Mouse (Mus musculus): ENCODE results near the gene Ing3. TPM values are rescaled to one million over a fixed set of nuclear protein-coding genes. Genes with fewer than 3 reads are reported as not detected.

The Ing3 gene
- total RNA-seq (2018; cell fraction: chromatin; rRNA removed) = 10 to 100 TPM in 25 of 26 experiments, 1 to 10 TPM in 1; 7.5 to 45.1 (median 19.0) TPM
- 10 to 100 TPM in 16 of 26 experiments, 1 to 10 TPM in 10; 4.4 to 24.4 (median 10.5) TPM for total RNA-seq (2018; cell fraction: cytosol; rRNA removed)
- total RNA-seq (2018; cell fraction: nucleus; rRNA removed) = 10 to 100 TPM in 15 of 26 experiments, 1 to 10 TPM in 11; 6.2 to 26.9 (median 10.9) TPM
- 6.7 to 16.5 TPM (median 13.4 TPM) in 3 replicates for polyA plus RNA-seq (2018)

- Histone ChIP-seq H3K4me3 (ENCODE audit: inconsistent target) (peak within 1 kb of the TSS; percentile 63), H3K36me3 (ENCODE audit: inconsistent target) (peaks cover 12% of the 10 kb centered on the region), H3K79me2 (ENCODE audit: inconsistent target) (peaks cover 18% of the 10 kb centered on the region), H3K27ac (peak within 1 kb of the TSS; percentile 58)
- 3% methylated on average over 27 of the region's 35 CpGs for WGBS (ENCODE audit: missing documents)
Measured at GRCm38 (mm10) chr6:21949226-21949731, at the start of gene Ing3. Gene Ing3, plus strand, starts transcription at chr6:21949571.

GRCm38 (mm10) chr6:21909720-21910119 is 39.7 kb upstream of the Ing3 start:
- Histone ChIP-seq H3K27ac (no peak overlapping the region), H3K36me3 (ENCODE audit: inconsistent target) (no peaks in the 10 kb centered on the region), H3K79me2 (ENCODE audit: inconsistent target) (no peaks in the 10 kb centered on the region), H3K4me3 (ENCODE audit: inconsistent target) (no peak overlapping the region)

- no peak overlapping the region for H3K4me3 ChIP-seq (ENCODE audit: inconsistent target)
- 90% methylated on average over 6 of the region's 6 CpGs for WGBS (ENCODE audit: missing documents)
- H3K36me3 ChIP-seq (ENCODE audit: inconsistent target) = no peaks in the 10 kb centered on the region
- no peaks in the 10 kb centered on the region for H3K79me2 ChIP-seq (ENCODE audit: inconsistent target)
- no peak overlapping the region for H3K27ac ChIP-seq
Measured at GRCm38 (mm10) chr6:21910804-21911203, 38.6 kb upstream of the Ing3 start.

- WGBS (ENCODE audit: missing documents) = 88% methylated on average over 2 of the region's 2 CpGs
- H3K36me3 ChIP-seq (ENCODE audit: inconsistent target) = no peaks in the 10 kb centered on the region
Measured at GRCm38 (mm10) chr6:21916591-21916990, 32.8 kb upstream of the Ing3 start.

GRCm38 (mm10) chr6:21924150-21924549 is 25.2 kb upstream of the Ing3 start:
- 0% methylated on average over 1 of the region's 1 CpGs for WGBS (ENCODE audit: missing documents)
- H3K27ac ChIP-seq = no peak overlapping the region
- H3K36me3 ChIP-seq (ENCODE audit: inconsistent target) = no peaks in the 10 kb centered on the region
- H3K79me2 ChIP-seq (ENCODE audit: inconsistent target) = no peaks in the 10 kb centered on the region
- no peak overlapping the region for H3K4me3 ChIP-seq (ENCODE audit: inconsistent target)

More at GRCm38 (mm10) chr6:21916591-21916990, 32.8 kb upstream of the Ing3 start:
- no peak overlapping the region for H3K27ac ChIP-seq
- H3K79me2 ChIP-seq (ENCODE audit: inconsistent target) = no peaks in the 10 kb centered on the region
- H3K4me3 ChIP-seq (ENCODE audit: inconsistent target) = no peak overlapping the region

- Histone ChIP-seq H3K79me2 (ENCODE audit: inconsistent target) (no peaks in the 10 kb centered on the region), H3K27ac (no peak overlapping the region), H3K4me3 (ENCODE audit: inconsistent target) (no peak overlapping the region), H3K36me3 (ENCODE audit: inconsistent target) (no peaks in the 10 kb centered on the region)
- 82% methylated on average over 4 of the region's 4 CpGs for WGBS (ENCODE audit: missing documents)
Measured at GRCm38 (mm10) chr6:21937981-21938635, 11.3 kb upstream of the Ing3 start.

GRCm38 (mm10) chr6:21949771-21950448 is 539 bp downstream of the Ing3 start:
- Histone ChIP-seq H3K36me3 (ENCODE audit: inconsistent target) (peaks cover 12% of the 10 kb centered on the region), H3K4me3 (ENCODE audit: inconsistent target) (peak overlapping the region; percentile 63), H3K79me2 (ENCODE audit: inconsistent target) (peaks cover 18% of the 10 kb centered on the region), H3K27ac (peak overlapping the region; percentile 58)
- under 1% methylated on average over 56 of the region's 68 CpGs for WGBS (ENCODE audit: missing documents)

- 96% methylated on average over 2 of the region's 2 CpGs for WGBS (ENCODE audit: missing documents)
- Histone ChIP-seq H3K4me3 (ENCODE audit: inconsistent target) (peak overlapping the region; percentile 63), H3K36me3 (ENCODE audit: inconsistent target) (peaks cover 12% of the 10 kb centered on the region), H3K79me2 (ENCODE audit: inconsistent target) (peaks cover 18% of the 10 kb centered on the region), H3K27ac (peak overlapping the region; percentile 58)
Measured at GRCm38 (mm10) chr6:21950676-21951075, 1.3 kb downstream of the Ing3 start.

GRCm38 (mm10) chr6:21955468-21955867 is 6.1 kb downstream of the Ing3 start:
- 32% methylated on average over 4 of the region's 4 CpGs for WGBS (ENCODE audit: missing documents)
- Histone ChIP-seq H3K4me3 (ENCODE audit: inconsistent target) (no peak overlapping the region), H3K36me3 (ENCODE audit: inconsistent target) (peaks cover 12% of the 10 kb centered on the region), H3K27ac (0 out of 2 replicates have a peak overlapping the region, but pooled peaks have one; percentile 5), H3K79me2 (ENCODE audit: inconsistent target) (peaks cover 27% of the 10 kb centered on the region)

GRCm38 (mm10) chr6:21958922-21959321 is 9.6 kb downstream of the Ing3 start:
- peaks cover under 1% of the 10 kb centered on the region; the same call in 1 of the 2 replicates for H3K36me3 ChIP-seq (ENCODE audit: inconsistent target)
- peak overlapping the region; percentile 34; the same call in 1 of the 2 replicates for H3K27ac ChIP-seq
- 20% methylated on average over 4 of the region's 4 CpGs for WGBS (ENCODE audit: missing documents)
- no peak overlapping the region for H3K4me3 ChIP-seq (ENCODE audit: inconsistent target)
- peaks cover 35% of the 10 kb centered on the region; the same call in 1 of the 2 replicates for H3K79me2 ChIP-seq (ENCODE audit: inconsistent target)

- Histone ChIP-seq H3K27ac (no peak overlapping the region), H3K79me2 (ENCODE audit: inconsistent target) (peaks cover 37% of the 10 kb centered on the region; the same call in 1 of the 2 replicates), H3K36me3 (ENCODE audit: inconsistent target) (no peaks in the 10 kb centered on the region), H3K4me3 (ENCODE audit: inconsistent target) (no peak overlapping the region)
- WGBS (ENCODE audit: missing documents) = 96% methylated on average over 5 of the region's 5 CpGs
Measured at GRCm38 (mm10) chr6:21959909-21960308, 10.5 kb downstream of the Ing3 start.

- Histone ChIP-seq H3K36me3 (ENCODE audit: inconsistent target) (peaks cover 14% of the 10 kb centered on the region), H3K27ac (no peak overlapping the region), H3K79me2 (ENCODE audit: inconsistent target) (no peaks in the 10 kb centered on the region), H3K4me3 (ENCODE audit: inconsistent target) (no peak overlapping the region)
- 93% methylated on average over 2 of the region's 2 CpGs for WGBS (ENCODE audit: missing documents)
Measured at GRCm38 (mm10) chr6:21977532-21977931, 28.2 kb downstream of the Ing3 start.

- Histone ChIP-seq H3K4me3 (ENCODE audit: inconsistent target) (no peak overlapping the region), H3K79me2 (ENCODE audit: inconsistent target) (no peaks in the 10 kb centered on the region), H3K36me3 (ENCODE audit: inconsistent target) (no peaks in the 10 kb centered on the region), H3K27ac (no peak overlapping the region)
- WGBS (ENCODE audit: missing documents) = 71% methylated on average over 1 of the region's 1 CpGs
Measured at GRCm38 (mm10) chr6:21981114-21981513, 31.7 kb downstream of the Ing3 start.

- Histone ChIP-seq H3K4me3 (ENCODE audit: inconsistent target) (peak overlapping the region; percentile 32; the same call in 1 of the 2 replicates), H3K36me3 (ENCODE audit: inconsistent target) (no peaks in the 10 kb centered on the region), H3K79me2 (ENCODE audit: inconsistent target) (no peaks in the 10 kb centered on the region), H3K27ac (no peak overlapping the region)
- WGBS (ENCODE audit: missing documents) = 10% methylated on average over 12 of the region's 16 CpGs
Measured at GRCm38 (mm10) chr6:21984990-21985731, 35.8 kb downstream of the Ing3 start.

All from macrophage (primary cell).